Comparison of ENCODE assay signal across 10 mouse cellular contexts in the genomic region with DNA sequence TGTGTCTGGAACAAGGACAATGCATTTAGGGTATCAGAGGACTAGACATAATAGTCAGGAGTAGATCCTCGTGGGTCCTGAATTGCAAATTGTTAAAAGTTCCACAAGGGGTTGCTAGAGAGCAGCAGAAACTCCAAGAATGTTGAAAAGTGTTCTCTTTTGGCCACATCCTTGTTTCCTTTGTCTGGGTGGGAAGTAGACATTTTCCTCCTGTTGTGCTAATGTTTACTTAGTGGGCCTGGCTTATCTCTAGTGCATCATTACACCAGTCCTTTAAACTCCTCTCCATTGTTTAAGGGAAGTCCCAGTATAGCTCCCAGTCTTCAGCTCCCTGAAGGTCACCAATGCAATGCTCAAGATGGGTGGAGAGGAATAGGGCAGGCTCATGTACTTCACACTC. TPM values are rescaled to one million over a fixed set of nuclear protein-coding genes. Genes with fewer than 3 reads are reported as not detected.
DNase-seq lines count a peak whose midpoint lies in the region; ATAC-seq and TF ChIP-seq lines count a peak whose summit lies in the region.
"Had no signal": no experiment of that assay in that cellular context is flagged by ENCODE, and none has a peak within 500 bp of the region (broad histone marks: within the 10 kb centered on the region; RNA-seq: fewer than 3 reads in every experiment).

No protein-coding gene starts in this region.

- ATAC-seq in neural tube, embryonic 11.5 days (ENCODE audit: insufficient read depth, low FRiP score, low TSS enrichment): no peak
- 0 out of 2 replicates have a peak, but pooled peaks have one; percentile 42 for ATAC-seq in intestine, embryonic 14.5 days (replicated peaks; ENCODE audit: low FRiP score, low TSS enrichment, low read depth)
- no peak for ATAC-seq in neural tube, embryonic 15.5 days (ENCODE audit: low FRiP score)

- TF ChIP-seq CTCF in gastrocnemius, adult 2 months (IDR thresholded peaks at IDR 0.05): peak; percentile 61

- no peaks in the 10 kb centered on the region for H3K36me3 ChIP-seq in neural tube, embryonic 11.5 days (ENCODE audit: control insufficient read depth, insufficient read depth, low read length)
- no peaks in the 10 kb centered on the region for H3K36me3 ChIP-seq in intestine, embryonic 14.5 days (ENCODE audit: control insufficient read depth, insufficient read depth, low read length)
- H3K36me3 ChIP-seq in neural tube, embryonic 15.5 days: no peaks in the 10 kb centered on the region

- H3K9me3 ChIP-seq in neural tube, embryonic 11.5 days (ENCODE audit: control insufficient read depth, low read length): no peaks in the 10 kb centered on the region
- no peaks in the 10 kb centered on the region for H3K9me3 ChIP-seq in intestine, embryonic 14.5 days (ENCODE audit: control insufficient read depth, low read length)
- no peaks in the 10 kb centered on the region for H3K9me3 ChIP-seq in neural tube, embryonic 15.5 days (replicated peaks)
- H3K9me3 ChIP-seq: megakaryocyte, embryonic 14.5 days had no signal

- no peak overlapping the region for H3K9ac ChIP-seq in neural tube, embryonic 11.5 days (ENCODE audit: low read length)
- H3K9ac ChIP-seq in intestine, embryonic 14.5 days (ENCODE audit: low read length): no peak overlapping the region
- no peak overlapping the region for H3K9ac ChIP-seq in neural tube, embryonic 15.5 days (replicated peaks)

- 27% methylated on average over 1 of the region's 1 CpGs for WGBS in neural tube, embryonic 11.5 days
- 6% methylated on average over 1 of the region's 1 CpGs for WGBS in intestine, embryonic 14.5 days
- 18% methylated on average over 1 of the region's 1 CpGs for WGBS in neural tube, embryonic 15.5 days

- no peaks in the 10 kb centered on the region; the same call in 1 of the 2 replicates for H3K4me1 ChIP-seq in neural tube, embryonic 11.5 days (ENCODE audit: control insufficient read depth, insufficient read depth, low read length)
- H3K4me1 ChIP-seq in intestine, embryonic 14.5 days (replicated peaks; ENCODE audit: control insufficient read depth, insufficient read depth, low read length): no peaks in the 10 kb centered on the region; the same call in 1 of the 2 replicates
- no peaks in the 10 kb centered on the region for H3K4me1 ChIP-seq in neural tube, embryonic 15.5 days

- no peak overlapping the region for H3K27ac ChIP-seq in gastrocnemius, adult 2 months
- H3K27ac ChIP-seq in neural tube, embryonic 11.5 days (ENCODE audit: low read depth, low read length): no peak overlapping the region
- no peak overlapping the region for H3K27ac ChIP-seq in intestine, embryonic 14.5 days (ENCODE audit: low read depth)
- H3K27ac ChIP-seq in neural tube, embryonic 15.5 days (replicated peaks): no peak overlapping the region

- intact Hi-C loops in gastrocnemius, adult 2 months (cut with DNase I): loop anchor here (5.0 kb wide), 1 partner anchor 642 kb away; no protein-coding TSS in a partner anchor

- no peaks in the 10 kb centered on the region for H3K27me3 ChIP-seq in neural tube, embryonic 11.5 days (ENCODE audit: control insufficient read depth, insufficient read depth, low read length)
- no peaks in the 10 kb centered on the region for H3K27me3 ChIP-seq in intestine, embryonic 14.5 days (replicated peaks; ENCODE audit: control insufficient read depth, insufficient read depth, low read length)
- H3K27me3 ChIP-seq in neural tube, embryonic 15.5 days (replicated peaks): no peaks in the 10 kb centered on the region

- H3K4me3 ChIP-seq in gastrocnemius, adult 2 months: no peak overlapping the region
- no peak overlapping the region for H3K4me3 ChIP-seq in neural tube, embryonic 11.5 days (ENCODE audit: low read depth, low read length)
- no peak overlapping the region for H3K4me3 ChIP-seq in intestine, embryonic 14.5 days (ENCODE audit: low read depth, low read length)
- no peak overlapping the region for H3K4me3 ChIP-seq in neural tube, embryonic 15.5 days (replicated peaks)
- H3K4me3 ChIP-seq: megakaryocyte, embryonic 14.5 days had no signal

- DNase-seq in gastrocnemius, adult 2 months: no peak
- no peak for DNase-seq in gastrocnemius, postnatal 4 days (ENCODE audit: low spot score in 2 of 2)
- DNase-seq in neural tube, embryonic 11.5 days (ENCODE audit: low spot score): peak; percentile 40
- DNase-seq in neural tube, embryonic 10.5 days (ENCODE audit: extremely low spot score, low spot score): no peak
- DNase-seq in intestine, embryonic 14.5 days (ENCODE audit: low spot score): no peak
- DNase-seq in yolk sac, embryonic 10.5 days (ENCODE audit: low spot score): peak; percentile 12
- DNase-seq in gastrocnemius, adult 18-20 months (ENCODE audit: low spot score): no peak
- DNase-seq: gastrocnemius, postnatal 10 days had no signal

- H3K4me2 ChIP-seq in neural tube, embryonic 11.5 days (ENCODE audit: low read depth): no peak overlapping the region
- no peak overlapping the region for H3K4me2 ChIP-seq in intestine, embryonic 14.5 days (ENCODE audit: low read length)
- H3K4me2 ChIP-seq in neural tube, embryonic 15.5 days: no peak overlapping the region

RNA-seq across cellular contexts. Expression of gene Pdgfra, which starts 57.9 kb away (rescaled TPM):
- 10 to 100 TPM; 16.6 to 21.7 TPM for total RNA-seq in gastrocnemius, adult 2 months (2021)
- 10 to 100 TPM; 72.4 to 77.3 TPM for total RNA-seq in gastrocnemius, postnatal 4 days (2021)
- 39.6 and 43.2 TPM in 2 replicates for polyA plus RNA-seq in neural tube, embryonic 11.5 days (2014; fragmentation: Nextera tagmentation; extraction: Ambion mirVana)
- 50.9 and 62.3 TPM in 2 replicates for polyA plus RNA-seq in intestine, embryonic 14.5 days (2014; fragmentation: Nextera tagmentation; extraction: Ambion mirVana)
- polyA plus RNA-seq in neural tube, embryonic 15.5 days (2015; fragmentation: Nextera tagmentation; extraction: Ambion mirVana): 16.0 and 18.9 TPM in 2 replicates
- total RNA-seq in gastrocnemius, adult 18-20 months (2021): 10 to 100 TPM; 14.2 to 15.0 TPM

Comparison
In these comparisons a context has a peak if more than half of its experiments do, and no peak if none do; other contexts are left out.
1. DNase-seq: peak in neural tube, embryonic 11.5 days (single experiment) and yolk sac, embryonic 10.5 days (single experiment); none in gastrocnemius, adult 2 months (single experiment), gastrocnemius, postnatal 4 days (0 of 2), neural tube, embryonic 10.5 days (single experiment), intestine, embryonic 14.5 days (single experiment) and gastrocnemius, adult 18-20 months (single experiment).